Comparison of ENCODE assay signal across 30 mouse cellular contexts in genomic region chr15:27500390-27500789, GRCm38 (mm10).
"Had no signal": no experiment of that assay in that cellular context is flagged by ENCODE, and none has a peak within 500 bp of the region (broad histone marks: within the 10 kb centered on the region; RNA-seq: fewer than 3 reads in every experiment).

No protein-coding gene starts in this region.

- H3K27me3 ChIP-seq: limb, embryonic 12.5 days; limb, embryonic 13.5 days; limb, embryonic 15.5 days; liver, embryonic 12.5 days; liver, embryonic 13.5 days; liver, embryonic 15.5 days; lung, embryonic 15.5 days; megakaryocyte, embryonic 14.5 days; midbrain, embryonic 13.5 days; midbrain, embryonic 15.5 days; neural tube, embryonic 12.5 days had no signal

- H3K9ac ChIP-seq: limb, embryonic 12.5 days; limb, embryonic 13.5 days; limb, embryonic 15.5 days; liver, embryonic 12.5 days; liver, embryonic 14.5 days; liver, embryonic 15.5 days; liver, postnatal 0 days; lung, embryonic 14.5 days; lung, embryonic 15.5 days; midbrain, embryonic 12.5 days; midbrain, embryonic 13.5 days; midbrain, embryonic 15.5 days; neural tube, embryonic 12.5 days had no signal

- H3K4me3 ChIP-seq: limb, embryonic 10.5 days; limb, embryonic 12.5 days; limb, embryonic 13.5 days; limb, embryonic 15.5 days; liver, embryonic 12.5 days; liver, embryonic 13.5 days; liver, embryonic 15.5 days; lung, embryonic 15.5 days; midbrain, embryonic 10.5 days; midbrain, embryonic 12.5 days; midbrain, embryonic 13.5 days; midbrain, embryonic 15.5 days; myocyte; neural tube, embryonic 12.5 days had no signal

- H3K9me3 ChIP-seq: limb, embryonic 10.5 days; limb, embryonic 12.5 days; limb, embryonic 13.5 days; limb, embryonic 15.5 days; liver, embryonic 12.5 days; liver, embryonic 13.5 days; liver, embryonic 15.5 days; lung, embryonic 15.5 days; megakaryocyte, embryonic 14.5 days; midbrain, embryonic 10.5 days; midbrain, embryonic 12.5 days; midbrain, embryonic 13.5 days; midbrain, embryonic 15.5 days; neural tube, embryonic 12.5 days had no signal

- H3K4me2 ChIP-seq: limb, embryonic 12.5 days; limb, embryonic 13.5 days; limb, embryonic 15.5 days; liver, embryonic 11.5 days; liver, embryonic 12.5 days; liver, embryonic 13.5 days; liver, embryonic 15.5 days; lung, embryonic 14.5 days; lung, embryonic 15.5 days; midbrain, embryonic 11.5 days; midbrain, embryonic 12.5 days; midbrain, embryonic 13.5 days; midbrain, embryonic 15.5 days; neural tube, embryonic 12.5 days had no signal

- H3K36me3 ChIP-seq: limb, embryonic 10.5 days; limb, embryonic 12.5 days; limb, embryonic 13.5 days; limb, embryonic 15.5 days; liver, embryonic 12.5 days; liver, embryonic 13.5 days; liver, embryonic 15.5 days; lung, embryonic 15.5 days; midbrain, embryonic 10.5 days; midbrain, embryonic 12.5 days; midbrain, embryonic 13.5 days; midbrain, embryonic 15.5 days; neural tube, embryonic 12.5 days had no signal

- DNase-seq: left cerebral cortex, postnatal 4 days; liver; liver, embryonic 13.5 days; liver, postnatal 0 days; lung, adult 18-20 months; lung, adult 2 months; lung, embryonic 14.5 days; lung, postnatal 10 days; lung, postnatal 14 days; lung, postnatal 36 days; lung, postnatal 4 days; midbrain, embryonic 14.5 days had no signal

- H3K27ac ChIP-seq: limb, embryonic 10.5 days; limb, embryonic 12.5 days; limb, embryonic 13.5 days; limb, embryonic 15.5 days; liver, embryonic 14.5 days; lung, embryonic 15.5 days; macrophage; midbrain, embryonic 10.5 days; midbrain, embryonic 12.5 days; midbrain, embryonic 13.5 days; midbrain, embryonic 15.5 days; neural tube, embryonic 12.5 days had no signal
